Mouse (Mus musculus): ENCODE measurements around the gene Orai3.
"Not testable (repeated sequence)": the region's sequence is repeated elsewhere in the genome, so short reads cannot be mapped to it uniquely, and the experiment has no call there.

Orai3 gene

DNA sequence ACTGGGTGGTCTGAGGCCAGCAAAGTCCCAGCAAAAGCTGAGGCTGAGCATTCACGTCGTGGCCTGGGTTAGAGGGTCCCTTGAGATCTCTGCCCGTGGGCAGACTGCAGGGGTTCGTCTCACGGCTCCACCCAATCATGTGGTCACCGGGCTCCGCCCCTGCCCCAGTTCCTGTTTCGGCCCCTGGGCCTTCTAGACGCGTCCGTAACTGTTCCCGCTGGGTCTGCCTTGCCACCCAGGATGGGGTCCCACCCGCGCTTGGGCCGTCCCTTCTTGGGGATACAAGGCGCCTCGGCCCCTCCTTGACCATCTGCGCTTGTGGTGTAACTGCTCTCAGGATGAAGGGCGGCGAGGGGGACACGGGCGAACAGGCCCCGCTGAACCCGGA, at the start of gene Orai3:
TSS of gene Orai3 (plus strand) at position 165 of the 388 bp plus-strand sequence.
- DNase-seq (ENCODE audit: low read depth): no peak

DNA sequence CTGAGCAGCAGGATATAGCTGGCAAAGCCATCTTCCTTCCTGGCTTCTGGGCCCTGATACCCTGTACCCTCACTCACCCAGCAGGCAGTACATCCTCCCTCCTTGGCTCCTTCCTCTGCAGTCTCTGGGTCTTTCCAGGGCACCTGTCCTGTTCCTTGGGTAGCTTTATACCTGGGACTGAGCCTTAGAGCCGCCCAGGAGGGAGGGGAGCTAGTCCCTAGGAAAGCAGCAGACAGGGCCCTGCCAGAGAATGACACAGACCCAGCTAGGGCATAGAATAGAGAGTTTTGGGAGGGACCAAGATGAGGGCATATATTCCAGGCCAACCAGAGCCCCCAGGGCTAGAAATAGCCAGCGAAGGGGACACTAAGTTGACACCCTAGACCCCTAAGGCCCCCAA, 44.1 kb upstream of the Orai3 start:
- no peak for DNase-seq (ENCODE audit: low read depth)

DNA sequence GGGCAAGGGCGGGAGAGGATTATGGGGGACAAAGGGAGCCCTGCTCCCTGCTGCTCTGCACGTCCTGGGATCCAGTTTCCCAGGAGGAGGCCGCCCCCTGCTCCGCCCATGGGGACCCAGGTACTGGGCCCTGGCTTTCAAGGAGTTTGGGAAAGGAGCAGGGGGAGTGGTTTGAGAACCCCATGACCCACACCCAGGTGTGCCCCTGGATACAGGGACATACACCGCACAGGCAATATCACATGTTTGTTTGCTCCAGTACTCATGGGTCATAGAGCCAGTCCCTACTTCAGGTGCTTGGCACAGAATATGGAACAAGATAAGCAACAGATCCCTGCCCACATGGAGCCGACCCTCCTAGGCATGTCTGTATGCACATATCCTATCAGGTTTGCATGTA, 43.7 kb upstream of the Orai3 start:
- DNase-seq (ENCODE audit: low read depth): no peak

DNA sequence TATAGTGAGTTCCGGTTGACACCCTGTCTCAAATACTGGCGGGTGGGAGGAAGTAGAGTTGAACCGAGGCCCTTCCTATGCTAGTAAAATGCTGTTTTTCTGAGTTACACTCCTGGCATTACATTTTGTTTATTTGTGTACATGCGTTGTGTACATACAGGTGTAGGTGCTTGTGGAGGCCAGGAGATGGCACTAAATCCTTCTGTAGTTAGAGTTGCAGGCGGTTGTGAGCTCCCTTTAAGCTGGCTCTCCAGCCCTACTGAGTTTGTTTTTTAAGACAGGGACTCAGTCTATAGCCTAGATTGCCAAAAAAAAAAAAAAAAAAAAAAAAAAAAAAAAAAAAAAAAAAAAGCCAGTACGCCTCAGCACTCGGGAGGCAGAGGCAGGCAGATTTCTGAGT, 41.7 kb upstream of the Orai3 start:
- DNase-seq (ENCODE audit: low read depth): no peak

DNA sequence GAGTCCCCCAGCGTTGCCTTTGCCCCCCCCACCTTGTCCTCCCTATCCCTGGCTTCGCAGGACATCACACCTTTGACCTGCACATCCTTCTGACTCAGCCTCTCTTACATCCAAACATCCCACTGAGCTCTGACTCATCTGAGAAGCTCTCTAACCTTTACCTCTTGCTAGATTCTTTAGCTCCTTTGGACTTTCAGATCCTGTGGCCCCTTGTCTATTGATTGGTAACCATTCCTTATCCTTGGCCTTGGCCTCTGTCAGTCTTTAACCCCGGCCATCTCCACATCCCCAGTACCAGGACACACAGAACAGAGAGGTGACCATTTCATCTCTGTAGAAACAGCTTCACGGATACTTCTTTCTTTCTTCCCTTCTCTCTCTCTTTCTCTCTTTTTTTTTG, 39.4 kb upstream of the Orai3 start:
- DNase-seq (ENCODE audit: low read depth): no peak

DNA sequence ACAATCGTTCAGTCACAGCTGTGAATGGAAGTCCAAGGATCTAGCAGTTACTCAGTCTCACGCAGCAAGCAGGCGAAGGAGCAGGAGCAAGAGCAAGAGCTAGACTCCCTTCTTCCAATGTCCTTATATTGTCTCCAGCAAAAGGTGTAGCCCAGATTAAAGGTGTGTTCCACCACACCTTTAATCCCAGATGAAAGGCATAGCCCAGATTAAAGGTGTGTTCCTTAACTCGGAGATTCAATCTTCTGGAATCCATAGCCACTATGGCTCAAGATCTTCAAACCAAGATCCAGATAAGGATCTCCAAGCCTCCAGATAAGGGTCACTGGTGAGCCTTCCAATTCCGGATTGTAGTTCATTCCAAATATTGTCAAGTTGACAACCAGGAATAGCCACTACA, 37.5 kb upstream of the Orai3 start, which contains the start of gene Ctf2:
TSS of gene Ctf2 (minus strand) at position 101 of the 400 bp plus-strand sequence.
- DNase-seq (ENCODE audit: low read depth): not testable (repeated sequence)

DNA sequence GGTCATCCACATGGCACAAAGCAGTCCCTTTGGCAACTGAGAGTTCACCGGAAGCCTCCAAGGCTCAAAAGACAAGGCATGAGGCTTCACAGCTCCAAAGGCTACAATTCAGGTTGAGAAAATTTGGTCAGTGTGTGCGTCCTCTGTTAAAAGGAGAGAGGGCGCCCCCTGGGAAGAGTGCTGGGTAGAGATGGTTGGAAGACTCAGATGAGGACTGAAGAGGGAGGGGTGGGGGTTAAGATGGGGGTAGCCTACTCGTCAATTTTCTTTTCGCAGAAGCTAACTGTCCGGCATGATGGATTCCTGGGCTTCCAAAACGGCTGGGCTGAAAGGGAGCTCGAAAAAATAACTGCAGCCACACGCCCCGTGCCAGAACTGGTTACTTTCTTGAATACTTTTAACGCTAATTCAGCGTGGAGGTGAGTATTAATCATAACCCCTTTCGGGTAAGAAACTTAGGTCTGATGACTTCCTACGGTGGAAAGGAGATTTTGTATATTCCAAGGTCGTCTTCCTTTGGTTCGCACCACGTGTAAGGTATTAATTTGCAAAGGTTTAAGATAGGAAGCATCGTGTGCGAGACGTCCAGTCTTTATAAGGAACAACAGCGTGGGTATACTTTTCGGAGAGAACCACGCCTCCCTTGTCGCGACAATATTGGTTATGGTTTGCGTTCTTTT, 25.1 kb upstream of the Orai3 start, which contains the start of gene Fbxl19:
TSS of gene Fbxl19 (plus strand) at position 178 of the 680 bp plus-strand sequence.
- DNase-seq (ENCODE audit: low read depth): peak; percentile 75

DNA sequence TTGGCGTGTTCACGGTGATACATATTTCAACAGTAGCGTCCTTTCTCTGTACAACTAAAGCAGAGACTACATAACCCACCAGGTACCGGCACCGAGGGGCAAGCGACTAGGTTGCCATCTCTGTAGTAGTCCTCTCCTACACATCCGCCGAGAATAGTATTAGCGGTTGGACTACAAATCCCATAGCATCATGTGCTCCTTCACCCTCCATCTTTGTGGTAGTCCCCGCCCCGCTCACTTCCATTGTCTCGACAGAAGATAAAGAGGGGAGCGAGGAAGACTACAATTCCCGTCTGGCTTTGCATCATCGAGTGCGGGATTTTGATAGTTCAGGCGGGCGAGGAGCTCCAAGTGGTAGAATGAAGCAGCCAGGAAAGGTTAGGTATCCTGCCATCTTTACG, 24.4 kb upstream of the Orai3 start:
- peak; percentile 94 for DNase-seq (ENCODE audit: low read depth)

DNA sequence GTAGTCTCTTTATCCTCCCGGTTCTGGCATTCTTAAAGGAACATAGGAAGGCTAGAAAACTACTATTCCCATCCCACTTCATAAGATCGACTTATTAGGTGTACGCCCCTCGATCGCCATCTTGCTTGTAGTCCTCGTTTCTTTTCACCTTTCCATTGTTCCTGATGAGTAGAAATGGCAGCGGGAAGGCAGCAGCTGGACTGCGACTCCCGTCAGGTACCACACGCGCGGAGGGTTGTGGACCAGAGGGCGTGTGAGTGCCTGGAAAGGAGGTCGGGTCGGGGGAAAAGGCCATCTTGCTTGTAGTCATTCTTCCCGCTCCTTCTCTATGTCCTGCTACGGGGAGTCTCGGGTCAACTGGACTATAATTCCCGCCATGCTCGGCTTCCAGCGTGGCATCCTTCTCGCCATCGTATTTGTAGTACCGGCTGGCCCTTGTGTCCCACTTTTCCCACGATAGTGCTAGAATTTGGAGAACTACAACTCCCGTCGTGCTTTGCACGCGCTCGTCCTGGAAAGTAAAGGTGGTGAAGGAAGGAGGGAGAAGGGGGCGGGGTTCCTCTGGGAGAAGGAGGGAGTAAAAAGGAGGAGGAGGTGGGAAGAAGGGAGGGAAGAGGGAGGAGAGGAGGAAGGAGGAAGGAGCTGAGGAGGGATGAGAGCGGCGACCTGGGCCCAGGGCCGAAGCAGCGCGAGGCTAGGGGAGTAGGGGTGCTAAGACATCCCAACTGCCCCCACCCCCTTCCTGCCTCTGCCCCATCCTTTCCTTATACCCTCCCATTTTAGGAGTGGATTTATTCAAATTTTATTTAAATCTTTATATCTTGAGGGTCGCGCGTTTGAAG, 23.7 kb upstream of the Orai3 start:
- peak; percentile 72 for DNase-seq (ENCODE audit: low read depth)

DNA sequence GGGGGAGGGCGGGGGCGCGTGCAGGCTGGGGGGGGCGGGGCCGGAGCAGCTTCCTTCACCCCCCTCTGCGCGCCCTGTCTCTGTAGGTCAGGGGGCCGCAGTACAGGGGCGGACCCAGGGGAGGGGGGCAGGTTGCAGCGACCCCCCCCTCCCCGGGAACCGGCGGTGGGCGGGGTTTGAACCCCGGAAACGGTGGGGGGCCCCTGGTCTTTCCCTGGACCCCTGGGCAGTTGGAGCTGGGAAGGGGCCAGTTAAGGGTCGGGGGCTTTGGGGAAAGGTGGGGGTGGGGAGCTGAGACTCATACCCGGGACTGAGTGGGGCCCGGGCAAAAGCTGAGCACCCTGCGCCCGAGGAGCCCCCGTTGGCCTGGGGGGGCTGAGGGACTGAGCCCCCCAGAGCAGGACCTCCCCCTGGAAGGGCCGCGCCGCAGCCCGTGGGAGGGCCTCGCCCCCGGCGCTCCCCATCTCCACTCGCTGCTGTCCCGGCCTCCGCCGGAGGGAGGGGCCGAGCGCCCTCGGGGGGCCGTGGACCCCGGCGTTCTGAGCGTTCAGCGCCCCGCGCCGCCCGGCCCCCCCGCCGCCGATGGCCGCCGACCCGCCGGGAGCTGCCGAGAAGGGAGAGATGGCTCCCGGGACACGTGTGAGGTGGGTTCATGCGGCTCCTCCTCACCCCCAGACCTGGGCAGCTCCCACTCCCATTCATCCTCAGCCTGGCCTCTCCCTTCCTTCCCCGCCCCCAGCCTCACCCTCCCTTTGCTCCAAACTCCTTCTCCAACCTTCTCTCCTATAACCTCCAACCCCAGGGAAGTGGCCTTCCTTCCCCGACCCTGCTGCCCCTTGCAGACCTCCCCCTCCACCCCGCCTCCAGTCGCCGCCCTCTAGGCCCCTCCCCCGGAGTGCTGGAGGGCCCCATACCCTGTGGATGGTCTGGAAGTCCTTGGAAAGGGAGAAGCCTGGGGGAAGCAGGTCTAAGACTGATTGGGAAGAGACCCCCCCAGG, 22.8 kb upstream of the Orai3 start:
- no peak for DNase-seq (ENCODE audit: low read depth)

DNA sequence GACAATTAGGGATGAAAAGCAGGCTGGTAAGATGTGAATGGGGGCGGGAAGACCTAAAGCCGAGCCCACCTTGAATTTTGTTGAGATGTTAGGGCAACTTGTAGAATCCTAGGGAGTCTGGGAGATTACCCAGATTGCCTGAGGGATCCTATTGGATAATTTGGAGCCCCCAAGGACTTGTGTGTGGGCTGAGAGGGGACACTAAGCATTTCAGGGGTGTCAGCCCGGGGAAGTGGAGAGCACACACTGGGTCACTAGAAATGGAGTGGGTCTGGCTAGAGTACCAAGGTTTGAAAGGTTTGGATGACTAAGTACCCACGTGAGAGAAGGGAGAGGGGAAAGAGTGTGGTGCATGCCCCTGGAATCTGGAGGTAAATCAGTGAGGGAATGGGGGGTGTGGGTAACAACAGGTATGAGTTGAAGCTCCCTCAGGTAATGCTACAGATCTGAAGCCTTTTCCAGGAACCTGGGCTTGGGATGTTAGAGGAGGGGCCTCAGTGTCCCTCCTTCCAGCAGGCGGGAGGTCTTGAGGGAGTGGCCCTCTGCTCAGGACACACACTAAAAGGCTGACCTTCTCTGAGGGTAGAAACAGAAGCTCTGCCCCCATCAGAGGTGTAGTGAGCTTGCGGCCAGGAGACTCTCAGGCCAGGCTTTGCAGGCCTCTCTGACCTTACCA, 21.9 kb upstream of the Orai3 start:
- no peak for DNase-seq (ENCODE audit: low read depth)

DNA sequence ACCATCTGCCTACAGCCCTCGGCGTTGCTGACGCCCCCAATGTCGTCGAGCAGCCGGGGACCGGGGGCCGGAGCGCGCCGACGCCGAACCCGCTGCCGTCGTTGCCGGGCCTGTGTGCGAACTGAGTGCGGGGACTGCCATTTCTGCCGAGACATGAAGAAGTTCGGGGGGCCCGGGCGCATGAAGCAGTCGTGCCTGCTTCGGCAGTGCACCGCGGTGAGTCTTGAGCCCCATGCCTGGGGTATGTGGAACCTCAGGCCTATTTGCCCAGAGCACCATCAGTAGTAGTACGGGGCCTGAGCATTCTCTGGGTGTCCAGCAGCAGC, 21.4 kb upstream of the Orai3 start:
- no peak for DNase-seq (ENCODE audit: low read depth)

DNA sequence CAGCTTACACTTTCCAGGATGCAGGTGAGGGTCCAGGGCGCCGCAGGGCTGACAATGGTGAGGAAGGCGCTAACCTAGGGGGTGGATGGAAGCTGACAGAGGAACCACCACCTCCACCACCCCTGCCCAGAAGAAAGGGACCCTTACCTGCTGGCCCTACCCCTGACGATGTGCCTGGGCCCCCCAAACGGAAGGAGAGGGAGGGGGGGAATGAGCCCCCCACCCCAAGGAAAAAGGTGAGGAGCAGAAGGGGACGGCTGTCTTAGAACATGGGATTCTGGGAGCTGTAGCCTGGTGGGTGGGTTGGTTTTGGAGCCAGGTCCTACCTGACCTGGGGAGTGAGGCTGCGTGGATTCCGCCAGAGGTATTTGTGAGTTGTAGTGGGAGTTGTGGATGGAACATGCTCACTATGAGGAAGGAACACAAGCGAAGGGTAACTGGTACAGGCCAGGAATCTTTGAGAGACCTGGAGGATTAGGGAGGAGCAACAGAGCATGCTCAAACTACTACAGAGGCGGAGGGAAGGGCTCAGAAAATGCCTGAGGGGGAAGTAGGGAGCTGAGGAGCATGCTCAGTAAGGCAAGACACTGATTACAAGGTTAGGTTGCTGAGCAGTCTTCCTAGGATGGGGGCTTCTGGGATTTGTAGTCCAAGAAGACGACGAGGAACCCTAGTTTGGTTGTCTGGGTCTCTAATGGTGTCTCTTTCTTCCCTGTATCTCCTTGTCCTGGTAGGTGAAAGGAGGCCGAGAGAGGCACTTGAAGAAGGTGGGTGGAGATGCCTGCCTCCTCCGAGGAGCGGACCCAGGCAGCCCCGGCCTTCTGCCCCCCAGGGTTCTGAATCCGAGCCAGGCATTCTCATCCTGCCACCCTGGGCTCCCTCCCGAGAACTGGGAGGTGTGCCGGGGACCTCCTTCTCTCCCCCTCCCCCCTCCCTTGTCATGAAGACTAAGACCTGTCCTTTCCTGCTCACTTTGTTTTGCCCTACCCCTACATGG, 19.2 kb upstream of the Orai3 start:
- DNase-seq (ENCODE audit: low read depth): no peak

DNA sequence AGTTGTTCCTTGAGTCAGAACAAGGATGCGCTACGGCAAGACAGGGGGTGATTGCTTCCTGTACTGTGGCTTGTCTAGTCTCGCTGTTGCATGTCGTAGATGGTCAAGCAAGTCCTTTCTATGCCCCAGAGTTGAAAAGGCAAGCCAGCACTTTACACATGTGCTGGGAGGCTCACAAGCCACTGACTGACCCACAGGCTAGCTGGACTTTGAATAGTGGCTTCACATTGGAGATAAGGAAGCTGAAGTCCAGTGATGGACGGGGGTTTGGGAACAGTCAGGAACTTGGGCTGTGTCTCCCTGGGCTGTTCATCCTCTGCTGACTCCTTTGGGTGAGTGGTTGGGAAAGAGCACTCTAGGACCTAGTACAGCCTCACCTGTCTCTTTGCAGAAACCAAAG, 18.0 kb upstream of the Orai3 start:
- DNase-seq (ENCODE audit: low read depth): no peak

DNA sequence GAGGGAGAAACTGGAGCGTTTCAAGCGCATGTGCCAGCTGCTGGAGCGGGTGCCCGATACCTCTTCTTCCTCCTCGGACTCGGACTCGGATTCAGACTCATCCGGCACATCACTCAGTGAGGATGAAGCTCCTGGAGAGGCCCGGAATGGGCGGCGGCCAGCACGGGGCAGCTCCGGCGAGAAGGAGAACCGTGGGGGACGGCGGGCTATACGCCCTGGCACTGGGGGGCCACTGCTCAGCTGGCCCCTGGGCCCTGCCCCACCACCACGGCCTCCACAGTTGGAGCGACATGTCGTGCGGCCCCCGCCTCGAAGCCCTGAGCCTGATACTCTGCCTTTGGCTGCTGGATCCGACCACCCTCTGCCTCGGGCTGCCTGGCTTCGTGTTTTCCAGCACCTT, 17.5 kb upstream of the Orai3 start:
- DNase-seq (ENCODE audit: low read depth): no peak

DNA sequence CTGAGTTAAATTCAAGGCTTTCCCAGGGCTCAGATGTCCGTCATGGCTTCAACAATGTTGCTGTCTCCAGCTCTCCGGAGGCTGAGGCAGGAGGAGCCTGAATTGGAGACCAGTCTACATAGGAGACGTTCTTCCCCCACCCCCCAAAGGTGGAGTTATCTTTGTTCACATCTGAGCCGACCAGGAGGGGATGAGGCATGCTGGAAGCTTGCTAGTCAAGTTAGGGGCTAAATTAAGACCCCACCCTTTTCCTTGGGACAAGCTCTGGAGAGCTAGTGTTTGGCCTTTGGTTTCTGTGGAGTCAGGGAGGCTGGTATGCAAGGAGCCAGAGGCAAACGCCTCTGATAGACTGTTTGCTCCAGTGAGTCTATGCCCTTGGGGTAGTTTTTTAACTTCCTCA, 16.5 kb upstream of the Orai3 start:
- no peak for DNase-seq (ENCODE audit: low read depth)

DNA sequence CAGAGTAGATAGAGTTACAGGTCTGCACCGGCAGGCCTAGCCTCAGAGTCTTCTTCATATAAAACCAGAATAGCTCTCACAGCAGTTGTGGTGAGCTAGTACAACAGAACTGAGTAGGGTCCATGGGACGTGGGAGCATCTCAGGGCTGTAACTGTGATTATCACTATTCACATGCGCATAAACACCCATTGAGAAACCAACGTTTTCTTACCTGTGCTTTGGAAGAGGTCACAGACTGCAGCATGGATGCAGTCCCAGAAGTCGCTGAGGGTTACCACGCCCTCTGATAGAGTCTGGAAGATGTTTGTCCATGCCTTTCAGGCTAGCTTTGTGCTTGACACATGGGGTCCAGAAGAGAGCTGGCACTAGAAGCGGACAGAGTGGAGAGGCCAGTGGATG, 15.9 kb upstream of the Orai3 start:
- DNase-seq (ENCODE audit: low read depth): no peak

DNA sequence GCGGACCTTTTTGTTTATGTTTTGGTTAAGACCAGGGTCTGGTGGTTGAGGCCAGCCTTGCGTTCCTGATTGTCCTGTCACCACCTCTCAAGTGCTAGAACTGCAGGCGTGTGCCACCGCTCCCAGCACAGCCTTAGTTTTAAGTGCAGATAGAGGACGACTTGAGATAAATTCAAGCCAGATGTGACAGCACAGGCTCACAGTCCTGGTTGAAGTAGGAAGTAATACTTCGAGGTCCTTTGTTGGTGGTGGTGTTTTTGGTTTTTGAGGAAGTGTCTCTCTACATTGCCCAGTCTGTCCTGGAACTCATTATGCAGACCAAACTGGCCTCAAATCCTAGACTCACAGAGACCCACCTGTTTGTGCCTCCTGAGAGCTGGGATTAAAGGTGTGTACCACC, 9.9 kb upstream of the Orai3 start:
- no peak for DNase-seq (ENCODE audit: low read depth)

DNA sequence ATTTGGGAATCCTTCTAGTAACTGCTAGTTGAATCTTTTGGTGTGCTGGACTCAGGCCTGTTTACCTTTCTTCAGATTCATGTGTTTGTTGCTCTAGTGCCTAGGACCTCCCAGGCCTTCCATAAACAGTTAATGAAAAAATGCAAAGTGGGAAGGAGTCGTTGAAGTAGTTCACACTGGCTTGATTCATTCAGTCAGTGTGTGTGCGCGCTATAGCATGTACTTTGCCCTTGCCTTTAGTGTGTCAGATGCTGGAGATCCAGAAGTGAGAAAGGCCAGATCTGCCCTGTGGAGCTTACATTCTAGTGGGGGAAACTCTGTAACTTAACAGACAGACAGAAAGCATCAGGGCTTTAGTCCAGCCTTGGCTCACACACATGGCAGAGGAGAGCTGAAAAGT, 9.1 kb upstream of the Orai3 start:
- DNase-seq (ENCODE audit: low read depth): no peak

DNA sequence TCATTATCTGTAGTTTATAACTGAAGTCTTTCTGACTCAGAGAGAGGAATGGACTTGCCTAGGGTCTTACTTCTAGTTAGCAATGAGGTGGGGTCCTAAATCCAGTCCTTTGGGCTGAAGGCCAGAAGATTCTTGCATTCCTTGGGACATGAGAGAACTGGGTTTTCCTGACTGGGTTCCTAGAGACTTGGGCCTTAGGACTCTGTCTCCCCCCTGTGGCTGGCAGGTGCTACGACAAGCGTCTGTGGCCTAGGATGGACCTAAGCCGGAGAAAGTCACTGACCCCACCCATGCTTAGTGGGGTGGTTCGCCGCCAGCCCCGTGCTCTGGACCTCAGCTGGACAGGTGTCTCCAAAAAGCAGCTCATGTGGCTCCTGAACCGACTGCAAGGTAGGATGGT, 8.6 kb upstream of the Orai3 start:
- peak; percentile 57 for DNase-seq (ENCODE audit: low read depth)

DNA sequence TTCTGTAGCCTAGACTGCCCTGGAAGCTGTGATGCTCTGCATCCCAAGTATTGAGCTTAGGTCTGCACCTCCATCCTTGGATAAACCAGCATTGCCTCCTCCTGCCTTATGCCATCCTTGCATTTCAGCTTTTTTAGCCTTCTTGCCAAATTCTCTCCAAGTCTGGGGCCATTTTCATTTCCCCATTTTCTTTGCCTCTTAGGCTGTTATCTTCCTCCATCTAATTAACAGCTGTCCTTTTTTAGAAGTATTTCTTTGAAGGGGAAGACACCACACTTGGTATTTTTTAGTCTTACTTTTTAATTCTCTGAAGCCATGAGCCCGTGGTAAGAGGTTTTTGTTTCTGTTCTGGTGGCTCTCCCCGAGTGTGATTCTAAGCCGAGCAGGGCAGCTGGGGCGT, 6.0 kb upstream of the Orai3 start:
- DNase-seq (ENCODE audit: low read depth): no peak

Data from c-Kit-positive CD71-positive TER-119-negative erythroid progenitor cells, embryonic 14.5 days (primary cell).